Comparison of ENCODE assay signal across 7 mouse cellular contexts in genomic region chr12:109436367-109436807, GRCm38 (mm10). TPM values are rescaled to one million over a fixed set of nuclear protein-coding genes. Genes with fewer than 3 reads are reported as not detected.
DNase-seq lines count a peak whose midpoint lies in the region; ATAC-seq lines count a peak whose summit lies in the region.

No protein-coding gene starts in this region.

- no peaks in the 10 kb centered on the region for H3K9me3 ChIP-seq in neural tube, embryonic 15.5 days (replicated peaks)
- H3K9me3 ChIP-seq in limb, embryonic 15.5 days, result no peaks in the 10 kb centered on the region

- WGBS in neural tube, embryonic 15.5 days, result 15% methylated on average over 10 of the region's 10 CpGs
- 17% methylated on average over 10 of the region's 10 CpGs for WGBS in limb, embryonic 15.5 days

- no peak overlapping the region for H3K9ac ChIP-seq in neural tube, embryonic 15.5 days (replicated peaks)
- no peak overlapping the region for H3K9ac ChIP-seq in limb, embryonic 15.5 days

- ATAC-seq in neural tube, embryonic 15.5 days (ENCODE audit: low FRiP score), result no peak
- ATAC-seq in limb, embryonic 15.5 days (ENCODE audit: insufficient number of reproducible peaks, low FRiP score, low TSS enrichment, low read depth), result no peak

- peaks cover 43% of the 10 kb centered on the region for H3K4me1 ChIP-seq in neural tube, embryonic 15.5 days
- peaks cover 64% of the 10 kb centered on the region for H3K4me1 ChIP-seq in limb, embryonic 15.5 days

- no peak overlapping the region; the same call in 1 of the 2 replicates for H3K27ac ChIP-seq in neural tube, embryonic 15.5 days (replicated peaks)
- peak overlapping the region; percentile 87 for H3K27ac ChIP-seq in limb, embryonic 15.5 days

- H3K27me3 ChIP-seq in neural tube, embryonic 15.5 days (replicated peaks), result no peaks in the 10 kb centered on the region
- no peaks in the 10 kb centered on the region; the same call in 1 of the 2 replicates for H3K27me3 ChIP-seq in limb, embryonic 15.5 days

- no peak overlapping the region for H3K4me2 ChIP-seq in neural tube, embryonic 15.5 days
- H3K4me2 ChIP-seq in limb, embryonic 15.5 days, result peak overlapping the region; percentile 42; the same call in 1 of the 2 replicates

- DNase-seq in neural tube, embryonic 10.5 days (ENCODE audit: extremely low spot score, low spot score), result peak; percentile 67
- peak; percentile 68 for DNase-seq in embryo, embryonic 10 days (ENCODE audit: low spot score)
- peak; percentile 72 for DNase-seq in heart, postnatal 4 days
- DNase-seq in retina, embryonic 14.5 days (ENCODE audit: low spot score), result peak; percentile 73
- no peak for DNase-seq in right cerebral cortex, postnatal 25 days

- H3K4me3 ChIP-seq in neural tube, embryonic 15.5 days (replicated peaks), result no peak overlapping the region
- no peak overlapping the region for H3K4me3 ChIP-seq in limb, embryonic 15.5 days

- no peaks in the 10 kb centered on the region for H3K36me3 ChIP-seq in neural tube, embryonic 15.5 days
- no peaks in the 10 kb centered on the region for H3K36me3 ChIP-seq in limb, embryonic 15.5 days

RNA-seq across cellular contexts. Expression of gene Dlk1, which starts 16.2 kb away (rescaled TPM):
- polyA plus RNA-seq in neural tube, embryonic 15.5 days (2015; fragmentation: Nextera tagmentation; extraction: Ambion mirVana), result 96.8 and 132 TPM in 2 replicates
- total RNA-seq in heart, postnatal 4 days (2021), result 10 to 100 TPM; 66.1 to 72.8 TPM
- 599 and 855 TPM in 2 replicates for polyA plus RNA-seq in limb, embryonic 15.5 days (2015; fragmentation: Nextera tagmentation; extraction: Ambion mirVana)
